Mouse (Mus musculus) forebrain, embryonic 14.5 days (tissue): ENCODE measurements around the gene Gal3st2c. TPM values are rescaled to one million over a fixed set of nuclear protein-coding genes. Genes with fewer than 3 reads are reported as not detected.
"Not testable (repeated sequence)": the region's sequence is repeated elsewhere in the genome, so short reads cannot be mapped to it uniquely, and the experiment has no call there.

Experiments used
- ATAC-seq: fragments of 200-750 bp; cut with Nextera tagmentation; 2 replicates; pipeline ENCODE4 v1.8.0; 2017; ENCODE audit warnings: mild to moderate bottlenecking, moderate library complexity
- DNase-seq: peaks from one replicate; pipeline ENCODE4 v3.0.0-alpha.2; 2015; ENCODE audit warnings: low spot score
- H3K27ac ChIP-seq: fragments of 300-500 bp; sonication (generic); 2 replicates; pipeline ENCODE4 v1.5.1; 2014; ENCODE audit warnings: low read depth, mild to moderate bottlenecking, control low read depth, low read length, moderate library complexity
- H3K27me3 ChIP-seq: fragments of 300-500 bp; sonication (generic); replicated peaks from 2 replicates; pipeline ENCODE4 v1.6.1; 2014; ENCODE audit warnings: low read length, control low read depth, mixed read lengths; ENCODE audit not compliant: control insufficient read depth, insufficient read depth
- H3K36me3 ChIP-seq: fragments of 300-500 bp; sonication (generic); 2 replicates; pipeline ENCODE4 v1.6.1; 2014; ENCODE audit warnings: low read length, control low read depth; ENCODE audit not compliant: control insufficient read depth, insufficient read depth
- H3K4me1 ChIP-seq: fragments of 300-500 bp; sonication (generic); 2 replicates; pipeline ENCODE4 v1.6.1; 2014; ENCODE audit warnings: antibody characterized with exemption, low read length, control low read depth; ENCODE audit not compliant: control insufficient read depth, insufficient read depth
- H3K4me2 ChIP-seq: fragments of 300-500 bp; sonication (generic); 2 replicates; pipeline ENCODE4 v1.6.1; 2014; ENCODE audit warnings: mild to moderate bottlenecking, control low read depth, low read length
- H3K4me3 ChIP-seq: fragments of 300-500 bp; sonication (generic); 2 replicates; pipeline ENCODE4 v1.5.1; 2014; ENCODE audit warnings: low read depth, low read length, control low read depth
- H3K9ac ChIP-seq: fragments of 300-500 bp; sonication (generic); 2 replicates; pipeline ENCODE4 v1.6.1; 2014; ENCODE audit warnings: mild to moderate bottlenecking, low read length, control low read depth, moderate library complexity
- H3K9me3 ChIP-seq: fragments of 300-500 bp; sonication (generic); replicated peaks from 2 replicates; pipeline ENCODE4 v1.6.1; 2016; ENCODE audit warnings: low read length, control low read depth, mixed read lengths; ENCODE audit not compliant: control insufficient read depth
- WGBS: fragments of 180-500 bp; shearing (Covaris S2); extraction: QIAGEN DNeasy Blood & Tissue Kit; methylation state at CpG from one replicate; pipeline ENCODE4 v1.1.7; 2014; 5-methylcytosine and 5-hydroxymethylcytosine counted together
- polyA plus RNA-seq: library from polyadenylated mRNA; unstranded; fragments of >200 nt; fragmentation: Nextera tagmentation; extraction: Ambion mirVana; gene quantifications from 2 replicates; pipeline ENCODE4 v1.2.1, GENCODE M21; 2014

Gene Gal3st2c
- polyA plus RNA-seq: not detected in 2 replicates

GRCm38 (mm10) chr1:93990209-93990608 is at the start of gene Gal3st2c:
Gene Gal3st2c, plus strand, starts transcription at chr1:93990509.
- H3K9ac ChIP-seq, H3K36me3 ChIP-seq, ATAC-seq, H3K27ac ChIP-seq, DNase-seq, H3K4me1 ChIP-seq, H3K4me2 ChIP-seq, H3K27me3 ChIP-seq, H3K4me3 ChIP-seq, H3K9me3 ChIP-seq: not testable (repeated sequence)
- 80% methylated on average over 7 of the region's 8 CpGs for WGBS

- not testable (repeated sequence) for H3K36me3 ChIP-seq, ATAC-seq, H3K27me3 ChIP-seq, H3K4me1 ChIP-seq, H3K4me3 ChIP-seq, H3K4me2 ChIP-seq, H3K9me3 ChIP-seq, H3K27ac ChIP-seq, H3K9ac ChIP-seq, DNase-seq
- no CpG with 5 or more reads among the region's 11 CpGs for WGBS
Observed at GRCm38 (mm10) chr1:93949087-93949486, 41.2 kb upstream of the Gal3st2c start.

GRCm38 (mm10) chr1:93966489-93966888 is 23.8 kb upstream of the Gal3st2c start:
- WGBS: no CpG with 5 or more reads among the region's 1 CpGs
- ATAC-seq, H3K36me3 ChIP-seq, H3K4me2 ChIP-seq, H3K27me3 ChIP-seq, H3K4me1 ChIP-seq, H3K9me3 ChIP-seq, H3K9ac ChIP-seq, H3K27ac ChIP-seq, H3K4me3 ChIP-seq, DNase-seq: not testable (repeated sequence)

- not testable (repeated sequence) for H3K27ac ChIP-seq, H3K9me3 ChIP-seq, H3K4me3 ChIP-seq, H3K27me3 ChIP-seq, H3K4me2 ChIP-seq, DNase-seq, H3K4me1 ChIP-seq, H3K36me3 ChIP-seq, ATAC-seq, H3K9ac ChIP-seq
- WGBS: no CpG with 5 or more reads among the region's 5 CpGs
Observed at GRCm38 (mm10) chr1:93970380-93970779, 19.9 kb upstream of the Gal3st2c start.

- H3K27me3 ChIP-seq, H3K4me3 ChIP-seq, ATAC-seq, H3K27ac ChIP-seq, H3K9ac ChIP-seq, H3K4me1 ChIP-seq, DNase-seq, H3K36me3 ChIP-seq, H3K4me2 ChIP-seq, H3K9me3 ChIP-seq: not testable (repeated sequence)
- no CpG with 5 or more reads among the region's 4 CpGs for WGBS
Observed at GRCm38 (mm10) chr1:93970797-93971196, 19.5 kb upstream of the Gal3st2c start.

- not testable (repeated sequence) for H3K27ac ChIP-seq, H3K4me1 ChIP-seq, H3K4me2 ChIP-seq, ATAC-seq, H3K27me3 ChIP-seq, H3K9me3 ChIP-seq, H3K36me3 ChIP-seq, DNase-seq, H3K9ac ChIP-seq, H3K4me3 ChIP-seq
- WGBS: no CpG with 5 or more reads among the region's 4 CpGs
Observed at GRCm38 (mm10) chr1:93975764-93976163, 14.5 kb upstream of the Gal3st2c start.

GRCm38 (mm10) chr1:93978287-93978686 is 12.0 kb upstream of the Gal3st2c start:
- H3K4me3 ChIP-seq, H3K27me3 ChIP-seq, DNase-seq, H3K9me3 ChIP-seq, H3K27ac ChIP-seq, H3K9ac ChIP-seq, H3K4me2 ChIP-seq, H3K4me1 ChIP-seq, H3K36me3 ChIP-seq: not testable (repeated sequence)
- ATAC-seq: 0 out of 2 replicates have a peak, but pooled peaks have one; percentile 57
- WGBS: no CpG with 5 or more reads among the region's 7 CpGs

- WGBS: no CpG with 5 or more reads among the region's 2 CpGs
- ATAC-seq: peak; percentile 73; the same call in 1 of the 2 replicates
- not testable (repeated sequence) for H3K27ac ChIP-seq, H3K4me1 ChIP-seq, H3K27me3 ChIP-seq, DNase-seq, H3K36me3 ChIP-seq, H3K4me3 ChIP-seq, H3K9me3 ChIP-seq, H3K4me2 ChIP-seq, H3K9ac ChIP-seq
Observed at GRCm38 (mm10) chr1:93980932-93981331, 9.4 kb upstream of the Gal3st2c start.

- Histone ChIP-seq H3K36me3 (no peaks in the 10 kb centered on the region), H3K9me3 (no peaks in the 10 kb centered on the region), H3K4me1 (no peaks in the 10 kb centered on the region), H3K4me3 (no peak overlapping the region), H3K27me3 (no peaks in the 10 kb centered on the region), H3K4me2 (no peak overlapping the region), H3K27ac (no peak overlapping the region), H3K9ac (no peak overlapping the region)
- no peak for DNase-seq
- ATAC-seq: no peak
- 89% methylated on average over 3 of the region's 3 CpGs for WGBS
Observed at GRCm38 (mm10) chr1:93986167-93986566, 4.1 kb upstream of the Gal3st2c start.
